Comparison of ENCODE assay signal across 19 mouse cellular contexts in genomic region chr19:27566929-27567328, GRCm38 (mm10).
A peak's percentile ranks its signal among the peaks of the same experiment; 100 is the strongest.
DNase-seq lines count a peak whose midpoint lies in the region; ATAC-seq and TF ChIP-seq lines count a peak whose summit lies in the region.
"Had no signal": no experiment of that assay in that cellular context is flagged by ENCODE, and none has a peak within 500 bp of the region (broad histone marks: within the 10 kb centered on the region; RNA-seq: fewer than 3 reads in every experiment).

No protein-coding gene starts in this region.

- 80% methylated on average over 8 of the region's 8 CpGs for WGBS in forebrain, embryonic 14.5 days
- 88% methylated on average over 8 of the region's 8 CpGs for WGBS in forebrain, embryonic 13.5 days
- 90% methylated on average over 8 of the region's 8 CpGs for WGBS in midbrain, postnatal 0 days
- WGBS in midbrain, embryonic 14.5 days, result 93% methylated on average over 8 of the region's 8 CpGs

- H3K9me3 ChIP-seq in forebrain, embryonic 14.5 days (replicated peaks; ENCODE audit: control insufficient read depth, low read length), result no peaks in the 10 kb centered on the region
- H3K9me3 ChIP-seq in forebrain, embryonic 13.5 days (replicated peaks), result no peaks in the 10 kb centered on the region
- H3K9me3 ChIP-seq in midbrain, postnatal 0 days (ENCODE audit: low read length), result no peaks in the 10 kb centered on the region
- no peaks in the 10 kb centered on the region for H3K9me3 ChIP-seq in midbrain, embryonic 14.5 days (ENCODE audit: control insufficient read depth, low read length)
- H3K9me3 ChIP-seq: embryonic facial prominence, embryonic 13.5 days; heart, embryonic 12.5 days; hindbrain, embryonic 10.5 days; hindbrain, embryonic 15.5 days had no signal

- H3K9ac ChIP-seq in forebrain, embryonic 14.5 days (ENCODE audit: low read length), result no peak overlapping the region
- H3K9ac ChIP-seq in forebrain, embryonic 13.5 days, result no peak overlapping the region
- no peak overlapping the region for H3K9ac ChIP-seq in midbrain, postnatal 0 days (replicated peaks; ENCODE audit: low read length, poor library complexity, severe bottlenecking)
- H3K9ac ChIP-seq in midbrain, embryonic 14.5 days (replicated peaks; ENCODE audit: low read length), result no peak overlapping the region
- H3K9ac ChIP-seq: embryonic facial prominence, embryonic 13.5 days; heart, embryonic 12.5 days; hindbrain, embryonic 15.5 days had no signal

- ATAC-seq in forebrain, embryonic 14.5 days, result no peak
- no peak for ATAC-seq in forebrain, embryonic 13.5 days
- ATAC-seq in midbrain, postnatal 0 days (ENCODE audit: low FRiP score), result no peak
- ATAC-seq in midbrain, embryonic 14.5 days (ENCODE audit: low FRiP score, low TSS enrichment), result no peak
- ATAC-seq: inflammation-experienced regulatory T-cells, adult 6 months; intestine, postnatal 0 days had no signal

- no peaks in the 10 kb centered on the region for H3K27me3 ChIP-seq in forebrain, embryonic 14.5 days (replicated peaks; ENCODE audit: control insufficient read depth, insufficient read depth, low read length)
- H3K27me3 ChIP-seq in forebrain, embryonic 13.5 days, result no peaks in the 10 kb centered on the region
- H3K27me3 ChIP-seq in midbrain, postnatal 0 days (ENCODE audit: insufficient read depth, low read length), result no peaks in the 10 kb centered on the region
- H3K27me3 ChIP-seq in midbrain, embryonic 14.5 days (ENCODE audit: control insufficient read depth, insufficient read depth, low read length), result no peaks in the 10 kb centered on the region
- H3K27me3 ChIP-seq: embryonic facial prominence, embryonic 13.5 days; heart, embryonic 12.5 days; hindbrain, embryonic 15.5 days had no signal

- TF ChIP-seq CTCF in midbrain, postnatal 0 days (IDR thresholded peaks at IDR 0.05), result no peak

- no peaks in the 10 kb centered on the region for H3K36me3 ChIP-seq in forebrain, embryonic 14.5 days (ENCODE audit: control insufficient read depth, insufficient read depth, low read length)
- H3K36me3 ChIP-seq in forebrain, embryonic 13.5 days (ENCODE audit: poor library complexity, severe bottlenecking), result no peaks in the 10 kb centered on the region
- H3K36me3 ChIP-seq in midbrain, postnatal 0 days (ENCODE audit: insufficient read depth, low read length), result no peaks in the 10 kb centered on the region
- no peaks in the 10 kb centered on the region for H3K36me3 ChIP-seq in midbrain, embryonic 14.5 days (ENCODE audit: control insufficient read depth, insufficient read depth, low read length)
- H3K36me3 ChIP-seq: embryonic facial prominence, embryonic 13.5 days; heart, embryonic 12.5 days; hindbrain, embryonic 10.5 days; hindbrain, embryonic 15.5 days had no signal

- DNase-seq in forebrain, embryonic 14.5 days (ENCODE audit: low spot score), result peak; percentile 51
- DNase-seq in layer of hippocampus, adult 11-12 months (ENCODE audit: low spot score), result peak; percentile 43
- no peak for DNase-seq in layer of hippocampus, postnatal 25 days (ENCODE audit: extremely low spot score in 1 of 2, low spot score in 1 of 2)
- peak; percentile 58 for DNase-seq in midbrain, postnatal 0 days (ENCODE audit: low spot score)
- no peak for DNase-seq in midbrain, embryonic 14.5 days
- DNase-seq in spleen, adult 12 weeks (ENCODE audit: low spot score), result no peak
- DNase-seq: adrenal gland, adult 2 months; adrenal gland, postnatal 25 days; cerebellum, adult 11-12 months; cerebellum, adult 9-11 months; gastrocnemius, adult 2 months; gastrocnemius, postnatal 25 days had no signal

- no peak overlapping the region for H3K4me3 ChIP-seq in forebrain, embryonic 14.5 days (ENCODE audit: low read depth, low read length)
- H3K4me3 ChIP-seq in forebrain, embryonic 13.5 days, result no peak overlapping the region
- H3K4me3 ChIP-seq in midbrain, postnatal 0 days (ENCODE audit: low read depth, low read length), result no peak overlapping the region
- H3K4me3 ChIP-seq in midbrain, embryonic 14.5 days (replicated peaks; ENCODE audit: low read depth, low read length), result no peak overlapping the region
- H3K4me3 ChIP-seq: embryonic facial prominence, embryonic 13.5 days; gastrocnemius, adult 2 months; heart, embryonic 12.5 days; hindbrain, embryonic 10.5 days; hindbrain, embryonic 15.5 days had no signal

- H3K4me1 ChIP-seq in forebrain, embryonic 14.5 days (ENCODE audit: control insufficient read depth, insufficient read depth, low read length), result no peaks in the 10 kb centered on the region
- no peaks in the 10 kb centered on the region; the same call in 1 of the 2 replicates for H3K4me1 ChIP-seq in forebrain, embryonic 13.5 days
- no peaks in the 10 kb centered on the region for H3K4me1 ChIP-seq in midbrain, postnatal 0 days (ENCODE audit: insufficient read depth, low read length)
- H3K4me1 ChIP-seq in midbrain, embryonic 14.5 days (ENCODE audit: control insufficient read depth, insufficient read depth, low read length), result no peaks in the 10 kb centered on the region
- H3K4me1 ChIP-seq: heart, embryonic 12.5 days; hindbrain, embryonic 15.5 days had no signal

- H3K4me2 ChIP-seq in forebrain, embryonic 14.5 days (ENCODE audit: low read length), result no peak overlapping the region
- no peak overlapping the region for H3K4me2 ChIP-seq in forebrain, embryonic 13.5 days
- H3K4me2 ChIP-seq in midbrain, postnatal 0 days (ENCODE audit: low read depth, low read length, poor library complexity, severe bottlenecking), result no peak overlapping the region
- no peak overlapping the region for H3K4me2 ChIP-seq in midbrain, embryonic 14.5 days (ENCODE audit: low read length)
- H3K4me2 ChIP-seq: embryonic facial prominence, embryonic 13.5 days; heart, embryonic 12.5 days; hindbrain, embryonic 15.5 days had no signal

- no peak overlapping the region for H3K27ac ChIP-seq in forebrain, embryonic 14.5 days (ENCODE audit: low read depth, low read length)
- H3K27ac ChIP-seq in forebrain, embryonic 13.5 days, result no peak overlapping the region
- no peak overlapping the region for H3K27ac ChIP-seq in midbrain, postnatal 0 days (ENCODE audit: low read depth, low read length)
- H3K27ac ChIP-seq in midbrain, embryonic 14.5 days (replicated peaks; ENCODE audit: low read depth, low read length), result no peak overlapping the region
- H3K27ac ChIP-seq: embryonic facial prominence, embryonic 13.5 days; gastrocnemius, adult 2 months; hindbrain, embryonic 10.5 days; hindbrain, embryonic 15.5 days had no signal

Comparison
In these comparisons a context has a peak if more than half of its experiments do, and no peak if none do; other contexts are left out.
1. DNase-seq: peak in forebrain, embryonic 14.5 days (single experiment), layer of hippocampus, adult 11-12 months (single experiment) and midbrain, postnatal 0 days (single experiment); none in layer of hippocampus, postnatal 25 days (0 of 2), midbrain, embryonic 14.5 days (single experiment) and spleen, adult 12 weeks (single experiment).